Mouse (Mus musculus) heart, embryonic 16.5 days (tissue): Measurements from ENCODE around the gene Ube2c. TPM values are rescaled to one million over a fixed set of nuclear protein-coding genes. Genes with fewer than 3 reads are reported as not detected.

Source experiments
- polyA plus RNA-seq: library from polyadenylated mRNA; unstranded; fragments of >200 nt; fragmentation: Nextera tagmentation; extraction: Ambion mirVana; gene quantifications from 2 replicates; pipeline ENCODE4 v1.2.1, GENCODE M21; 2015

The Ube2c gene
- polyA plus RNA-seq, 1 experiment from 2014 or later = 388 TPM

Other genes starting within 250 kb of the Ube2c start
- gene Wfdc2, start 207.5 kb upstream of the Ube2c start, polyA plus RNA-seq = 21.3 and 50.0 TPM in 2 replicates
- not detected in 2 replicates for gene Spint3, start 196.4 kb upstream of the Ube2c start, polyA plus RNA-seq
- gene Wfdc6a, start 184.5 kb upstream of the Ube2c start, polyA plus RNA-seq = 0.19 and 0.30 TPM in 2 replicates
- not detected in 2 replicates for gene Eppin, start 176.3 kb upstream of the Ube2c start, polyA plus RNA-seq
- gene Wfdc6b, start 156.4 kb upstream of the Ube2c start, polyA plus RNA-seq = not detected in 2 replicates
- gene Wfdc8, start 156.3 kb upstream of the Ube2c start, polyA plus RNA-seq = not detected in 2 replicates
- not detected in 2 replicates for gene Wfdc16, start 131.1 kb upstream of the Ube2c start, polyA plus RNA-seq
- gene Wfdc10, start 113.9 kb upstream of the Ube2c start, polyA plus RNA-seq = 0.35 TPM in 1 of 2 replicates, not detected in the other
- gene Wfdc9, start 113.3 kb upstream of the Ube2c start, polyA plus RNA-seq = not detected in 2 replicates
- gene Wfdc11, start 95.8 kb upstream of the Ube2c start, polyA plus RNA-seq = not detected in 2 replicates
- 0.35 TPM in 1 of 2 replicates, not detected in the other for gene Wfdc13, start 84.8 kb upstream of the Ube2c start, polyA plus RNA-seq
- not detected in 2 replicates for gene Spint4, start 71.4 kb upstream of the Ube2c start, polyA plus RNA-seq
- gene Spint5, start 54.6 kb upstream of the Ube2c start, polyA plus RNA-seq = not detected in 2 replicates
- 0.51 and 0.80 TPM in 2 replicates for gene Wfdc3, start 24.0 kb upstream of the Ube2c start, polyA plus RNA-seq
- 56.0 and 58.7 TPM in 2 replicates for gene Dnttip1, start 23.9 kb upstream of the Ube2c start, polyA plus RNA-seq
- 6.7 and 28.8 TPM in 2 replicates for gene Tnnc2, start 10.1 kb downstream of the Ube2c start, polyA plus RNA-seq
- gene Snx21, start 15.9 kb downstream of the Ube2c start, polyA plus RNA-seq = 40.6 and 45.6 TPM in 2 replicates
- gene Acot8, start 35.0 kb downstream of the Ube2c start, polyA plus RNA-seq = 15.7 and 16.7 TPM in 2 replicates
- gene Zswim3, start 35.2 kb downstream of the Ube2c start, polyA plus RNA-seq = 5.9 and 6.4 TPM in 2 replicates
- gene Zswim1, start 52.8 kb downstream of the Ube2c start, polyA plus RNA-seq = 10.6 and 12.1 TPM in 2 replicates
- gene Spata25, start 58.6 kb downstream of the Ube2c start, polyA plus RNA-seq = 0.42 TPM in 1 of 2 replicates, not detected in the other
- gene Ctsa, start 63.0 kb downstream of the Ube2c start, polyA plus RNA-seq = 173 and 184 TPM in 2 replicates
- 50.6 and 52.8 TPM in 2 replicates for gene Neurl2, start 63.6 kb downstream of the Ube2c start, polyA plus RNA-seq
- gene Pltp, start 87.8 kb downstream of the Ube2c start, polyA plus RNA-seq = 52.0 and 67.2 TPM in 2 replicates
- gene Pcif1, start 109.4 kb downstream of the Ube2c start, polyA plus RNA-seq = 53.4 and 54.5 TPM in 2 replicates
- 9.2 and 9.5 TPM in 2 replicates for gene Zfp335, start 141.9 kb downstream of the Ube2c start, polyA plus RNA-seq
- gene Mmp9, start 170.9 kb downstream of the Ube2c start, polyA plus RNA-seq = 3.8 and 9.7 TPM in 2 replicates
- gene Slc12a5, start 190.9 kb downstream of the Ube2c start, polyA plus RNA-seq = 0.21 and 0.68 TPM in 2 replicates